Mouse (Mus musculus) stomach, postnatal 0 days (tissue): Measurements from ENCODE around the gene Pdzrn3. TPM values are rescaled to one million over a fixed set of nuclear protein-coding genes. Genes with fewer than 3 reads are reported as not detected.

Experiments used
- ATAC-seq: fragments of 200-750 bp; cut with Nextera tagmentation; 2 replicates; pipeline ENCODE4 v1.8.0; 2017; ENCODE audit not compliant: low FRiP score, low TSS enrichment
- DNase-seq: peaks from one replicate; pipeline ENCODE4 v3.0.0-alpha.2; 2016; ENCODE audit warnings: low spot score
- H3K27ac ChIP-seq: fragments of 300-500 bp; sonication (generic); replicated peaks from 2 replicates; pipeline ENCODE4 v1.5.1; 2014; ENCODE audit warnings: mild to moderate bottlenecking, control low read depth
- H3K27me3 ChIP-seq: fragments of 300-500 bp; sonication (generic); 2 replicates; pipeline ENCODE4 v1.6.1; 2014; ENCODE audit warnings: low read length; ENCODE audit not compliant: control insufficient read depth, insufficient read depth
- H3K36me3 ChIP-seq: fragments of 300-500 bp; sonication (generic); 2 replicates; pipeline ENCODE4 v1.6.1; 2014; ENCODE audit warnings: low read length, mixed read lengths; ENCODE audit not compliant: control insufficient read depth, insufficient read depth
- H3K4me1 ChIP-seq: fragments of 300-500 bp; sonication (generic); replicated peaks from 2 replicates; pipeline ENCODE4 v1.6.1; 2014; ENCODE audit warnings: antibody characterized with exemption; ENCODE audit not compliant: control insufficient read depth, insufficient read depth
- H3K4me2 ChIP-seq: fragments of 300-500 bp; sonication (generic); replicated peaks from 2 replicates; pipeline ENCODE4 v1.6.1; 2014; ENCODE audit warnings: low read depth, mild to moderate bottlenecking, control low read depth, moderate library complexity
- H3K4me3 ChIP-seq: fragments of 300-500 bp; sonication (generic); 2 replicates; pipeline ENCODE4 v1.5.1; 2014; ENCODE audit warnings: low read depth, low read length, control low read depth
- H3K9ac ChIP-seq: fragments of 300-500 bp; sonication (generic); 2 replicates; pipeline ENCODE4 v1.6.1; 2014; ENCODE audit warnings: mild to moderate bottlenecking, low read length, control low read depth, mixed read lengths
- H3K9me3 ChIP-seq: fragments of 300-500 bp; sonication (generic); 2 replicates; pipeline ENCODE4 v1.6.1; 2016; ENCODE audit warnings: low read length; ENCODE audit not compliant: control insufficient read depth
- CTCF ChIP-seq: IDR thresholded peaks from 2 replicates; pipeline ENCODE4 v1.5.1; 2016; ENCODE audit warnings: antibody characterized with exemption, low read depth, mild to moderate bottlenecking, moderate library complexity
- EP300 ChIP-seq: optimal IDR thresholded peaks from 2 replicates; pipeline ENCODE3; 2016; ENCODE audit warnings: antibody characterized with exemption
- WGBS: fragments of 180-500 bp; shearing (Covaris S2); extraction: QIAGEN DNeasy Blood & Tissue Kit; methylation state at CpG from one replicate; pipeline ENCODE4 v1.1.7; 2014; 5-methylcytosine and 5-hydroxymethylcytosine counted together
- polyA plus RNA-seq: library from polyadenylated mRNA; unstranded; fragments of >200 nt; fragmentation: Nextera tagmentation; extraction: Ambion mirVana; gene quantifications from 2 replicates; pipeline ENCODE4 v1.2.1, GENCODE M21; 2015

The Pdzrn3 gene
- polyA plus RNA-seq, 1 experiment from 2014 or later = 5.1 TPM

GRCm38 (mm10) chr6:101366809-101367602 lies 10.7 kb downstream of the Pdzrn3 start:
- whole genome bisulfite sequencing = 59% methylated on average over 9 of the region's 9 CpGs
- DNase-seq = no peak
- TF ChIP-seq CTCF = no peak
- TF ChIP-seq EP300 = no peak
- Histone ChIP-seq H3K36me3 (no peaks in the 10 kb centered on the region), H3K9me3 (no peaks in the 10 kb centered on the region), H3K9ac (no peak overlapping the region), H3K27me3 (no peaks in the 10 kb centered on the region), H3K4me3 (no peak overlapping the region), H3K27ac (no peak overlapping the region), H3K4me2 (no peak overlapping the region), H3K4me1 (no peaks in the 10 kb centered on the region; the same call in 1 of the 2 replicates)
- ATAC-seq = peak; percentile 26; the same call in 1 of the 2 replicates

- Histone ChIP-seq H3K9me3 (no peaks in the 10 kb centered on the region), H3K4me1 (no peaks in the 10 kb centered on the region; the same call in 1 of the 2 replicates), H3K4me2 (no peak overlapping the region), H3K27ac (no peak overlapping the region), H3K9ac (no peak overlapping the region), H3K36me3 (no peaks in the 10 kb centered on the region), H3K4me3 (no peak overlapping the region), H3K27me3 (no peaks in the 10 kb centered on the region)
- TF ChIP-seq CTCF = no peak
- TF ChIP-seq EP300 = no peak
- WGBS = 59% methylated on average over 6 of the region's 6 CpGs
- no peak for ATAC-seq
- DNase-seq = no peak
Measured at GRCm38 (mm10) chr6:101365795-101366194, 11.9 kb downstream of the Pdzrn3 start.

- Histone ChIP-seq H3K36me3 (no peaks in the 10 kb centered on the region), H3K4me1 (peaks cover 2% of the 10 kb centered on the region), H3K9me3 (no peaks in the 10 kb centered on the region), H3K27ac (no peak overlapping the region), H3K9ac (no peak overlapping the region), H3K4me2 (no peak overlapping the region), H3K27me3 (no peaks in the 10 kb centered on the region), H3K4me3 (no peak overlapping the region)
- no peak for TF ChIP-seq CTCF
- DNase-seq (no peak), ATAC-seq (no peak)
- 80% methylated on average over 5 of the region's 5 CpGs for WGBS
Measured at GRCm38 (mm10) chr6:101363904-101364303, 13.8 kb downstream of the Pdzrn3 start.

- no peak for TF ChIP-seq EP300
- no peak for TF ChIP-seq CTCF
- Histone ChIP-seq H3K9me3 (no peaks in the 10 kb centered on the region), H3K36me3 (no peaks in the 10 kb centered on the region), H3K9ac (no peak overlapping the region), H3K4me3 (no peak overlapping the region), H3K27ac (no peak overlapping the region), H3K27me3 (no peaks in the 10 kb centered on the region), H3K4me1 (peaks cover 2% of the 10 kb centered on the region; the same call in 1 of the 2 replicates), H3K4me2 (no peak overlapping the region)
- DNase-seq (no peak), ATAC-seq (no peak; the same call in 1 of the 2 replicates)
- WGBS = 55% methylated on average over 5 of the region's 5 CpGs
Measured at GRCm38 (mm10) chr6:101362728-101363127, 15.0 kb downstream of the Pdzrn3 start.

- ATAC-seq = no peak
- no peak overlapping the region for H3K9ac ChIP-seq
- WGBS = 43% methylated on average over 4 of the region's 4 CpGs
- TF ChIP-seq EP300 (no peak), CTCF (no peak)
- no peak overlapping the region for H3K4me2 ChIP-seq
- H3K4me3 ChIP-seq = no peak overlapping the region
- DNase-seq = no peak
- H3K27ac ChIP-seq = no peak overlapping the region
- H3K4me1 ChIP-seq = peaks cover 2% of the 10 kb centered on the region; the same call in 1 of the 2 replicates
- H3K27me3 ChIP-seq = no peaks in the 10 kb centered on the region
- no peaks in the 10 kb centered on the region for H3K36me3 ChIP-seq
- no peaks in the 10 kb centered on the region for H3K9me3 ChIP-seq
Measured at GRCm38 (mm10) chr6:101362268-101362667, 15.4 kb downstream of the Pdzrn3 start.

GRCm38 (mm10) chr6:101360211-101360737 lies 17.4 kb downstream of the Pdzrn3 start:
- DNase-seq (no peak), ATAC-seq (0 out of 2 replicates have a peak, but pooled peaks have one; percentile 42)
- H3K27me3 ChIP-seq = no peaks in the 10 kb centered on the region
- TF ChIP-seq EP300 (no peak), CTCF (no peak)
- no peak overlapping the region for H3K4me2 ChIP-seq
- H3K27ac ChIP-seq = no peak overlapping the region
- no peak overlapping the region for H3K4me3 ChIP-seq
- H3K36me3 ChIP-seq = no peaks in the 10 kb centered on the region
- peaks cover 2% of the 10 kb centered on the region; the same call in 1 of the 2 replicates for H3K4me1 ChIP-seq
- H3K9me3 ChIP-seq = no peaks in the 10 kb centered on the region
- WGBS = 35% methylated on average over 12 of the region's 12 CpGs
- no peak overlapping the region for H3K9ac ChIP-seq
